Mouse (Mus musculus) embryonic facial prominence, embryonic 12.5 days (tissue): ENCODE measurements around the gene Srxn1. TPM values are rescaled to one million over a fixed set of nuclear protein-coding genes. Genes with fewer than 3 reads are reported as not detected.

Experiments
- polyA plus RNA-seq: library from polyadenylated mRNA; unstranded; fragments of >200 nt; fragmentation: Nextera tagmentation; extraction: Ambion mirVana; gene quantifications from 2 replicates; pipeline ENCODE4 v1.2.1, GENCODE M21; 2016

Srxn1 gene
- polyA plus RNA-seq, 1 experiment from 2014 or later: 13.6 TPM

Other genes with a start within 250 kb of the Srxn1 start
- 0.28 and 0.31 TPM in 2 replicates for gene Angpt4, start 194.3 kb upstream of the Srxn1 start, polyA plus RNA-seq
- 34.6 and 36.2 TPM in 2 replicates for gene Fam110a, start 125.3 kb upstream of the Srxn1 start, polyA plus RNA-seq
- gene Slc52a3, start 109.0 kb upstream of the Srxn1 start, polyA plus RNA-seq: 1.2 TPM in 2 replicates
- gene Scrt2, start 24.0 kb upstream of the Srxn1 start, polyA plus RNA-seq: 1.4 and 1.9 TPM in 2 replicates
- gene Tcf15, start 38.0 kb downstream of the Srxn1 start, polyA plus RNA-seq: 12.2 and 14.7 TPM in 2 replicates
- 86.5 and 94.9 TPM in 2 replicates for gene Csnk2a1, start 121.3 kb downstream of the Srxn1 start, polyA plus RNA-seq
- gene Tbc1d20, start 188.3 kb downstream of the Srxn1 start, polyA plus RNA-seq: 46.2 and 48.1 TPM in 2 replicates
- 86.0 and 87.1 TPM in 2 replicates for gene Rbck1, start 227.1 kb downstream of the Srxn1 start, polyA plus RNA-seq
- 3.5 and 3.7 TPM in 2 replicates for gene Trib3, start 238.5 kb downstream of the Srxn1 start, polyA plus RNA-seq